Mouse (Mus musculus) C2C12 (cell line): ENCODE measurements around the gene Sec23b. TPM values are rescaled to one million over a fixed set of nuclear protein-coding genes. Genes with fewer than 3 reads are reported as not detected.

Experiments
- H3K27me3 ChIP-seq: one replicate; pipeline ENCODE4 v1.6.1; 2011; ENCODE audit not compliant: control insufficient read depth, insufficient read depth, insufficient read length
- H3K36me3 ChIP-seq: one replicate; pipeline ENCODE4 v1.6.1; 2011; ENCODE audit not compliant: control insufficient read depth, insufficient read depth
- H3K4me3 ChIP-seq: one replicate; pipeline ENCODE4 v1.5.1; 2011; ENCODE audit warnings: mild to moderate bottlenecking, control low read depth; ENCODE audit not compliant: poor library complexity, insufficient read depth, severe bottlenecking
- H3K79me2 ChIP-seq: one replicate; pipeline ENCODE4 v1.6.1; 2011; ENCODE audit not compliant: control insufficient read depth, insufficient read depth
- H3K79me3 ChIP-seq: one replicate; pipeline ENCODE4 v1.6.1; 2011; ENCODE audit warnings: low read depth, control low read depth
- H3ac ChIP-seq: one replicate; pipeline ENCODE3; 2011; ENCODE audit warnings: low read depth; ENCODE audit not compliant: control insufficient read depth, insufficient read length
- CEBPB ChIP-seq: IDR thresholded peaks from one replicate; pipeline ENCODE4 v1.6.1; 2011; ENCODE audit warnings: low read depth, mild to moderate bottlenecking, control low read depth, moderate library complexity
- CTCF ChIP-seq: IDR thresholded peaks from one replicate; pipeline ENCODE4 v1.5.1; 2011; ENCODE audit not compliant: control insufficient read depth, insufficient read depth, insufficient read length
- FOSL1 ChIP-seq: IDR thresholded peaks from one replicate; pipeline ENCODE4 v1.8.0; 2011; ENCODE audit warnings: mild to moderate bottlenecking, low read length; ENCODE audit not compliant: poor library complexity, insufficient read depth, severe bottlenecking
- MAX ChIP-seq: IDR thresholded peaks from one replicate; pipeline ENCODE4 v1.6.1; 2011; ENCODE audit warnings: mild to moderate bottlenecking, control low read depth
- MYOD1 ChIP-seq: IDR thresholded peaks from one replicate; pipeline ENCODE4 v1.6.1; 2011; ENCODE audit warnings: low read depth; ENCODE audit not compliant: control insufficient read depth, insufficient read length
- MYOG ChIP-seq: IDR thresholded peaks from one replicate; pipeline ENCODE4 v1.6.1; 2011; ENCODE audit not compliant: control insufficient read depth, insufficient read length; ENCODE audit errors: extremely low read depth
- USF1 ChIP-seq: IDR thresholded peaks from one replicate; pipeline ENCODE4 v1.6.1; 2011; ENCODE audit warnings: low read depth, mild to moderate bottlenecking, control low read depth, moderate library complexity
- polyA plus RNA-seq: library from polyadenylated mRNA; unstranded; fragments of >200 nt; fragmentation: generic; extraction: Trizol; gene quantifications from one replicate; pipeline ENCODE4 v1.2.1, GENCODE M21; 2012; ENCODE audit warnings: missing spikeins

Sec23b gene
- polyA plus RNA-seq, 1 experiment: 60.4 TPM

DNA sequence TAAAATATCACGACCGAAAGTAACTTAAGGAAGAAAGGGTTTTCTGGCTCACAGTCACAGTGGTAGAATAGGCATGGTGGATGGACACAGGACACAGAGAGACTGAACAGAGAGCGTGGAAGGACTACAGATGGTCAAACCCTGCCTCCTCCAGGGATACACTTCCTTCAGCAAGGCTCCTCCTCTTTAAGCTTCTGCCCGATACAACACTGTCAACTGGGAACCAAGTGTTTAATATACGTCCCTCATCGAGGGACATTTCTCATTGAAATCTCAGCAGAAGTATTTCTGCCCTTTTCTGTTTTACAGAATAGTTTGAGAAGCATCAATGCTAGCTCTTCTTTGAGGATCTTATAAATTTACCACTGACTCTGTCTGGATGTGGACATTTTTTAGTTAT is 57.9 kb downstream of the Sec23b start:
- Histone ChIP-seq H3K4me3 (no peak overlapping the region), H3K36me3 (no peaks in the 10 kb centered on the region), H3K27me3 (no peaks in the 10 kb centered on the region), H3K79me3 (no peaks in the 10 kb centered on the region), H3K79me2 (no peaks in the 10 kb centered on the region), H3ac (no peak overlapping the region)
- TF ChIP-seq MAX (no peak), MYOG (no peak), FOSL1 (no peak), MYOD1 (no peak), USF1 (no peak), CEBPB (no peak), CTCF (no peak)

DNA sequence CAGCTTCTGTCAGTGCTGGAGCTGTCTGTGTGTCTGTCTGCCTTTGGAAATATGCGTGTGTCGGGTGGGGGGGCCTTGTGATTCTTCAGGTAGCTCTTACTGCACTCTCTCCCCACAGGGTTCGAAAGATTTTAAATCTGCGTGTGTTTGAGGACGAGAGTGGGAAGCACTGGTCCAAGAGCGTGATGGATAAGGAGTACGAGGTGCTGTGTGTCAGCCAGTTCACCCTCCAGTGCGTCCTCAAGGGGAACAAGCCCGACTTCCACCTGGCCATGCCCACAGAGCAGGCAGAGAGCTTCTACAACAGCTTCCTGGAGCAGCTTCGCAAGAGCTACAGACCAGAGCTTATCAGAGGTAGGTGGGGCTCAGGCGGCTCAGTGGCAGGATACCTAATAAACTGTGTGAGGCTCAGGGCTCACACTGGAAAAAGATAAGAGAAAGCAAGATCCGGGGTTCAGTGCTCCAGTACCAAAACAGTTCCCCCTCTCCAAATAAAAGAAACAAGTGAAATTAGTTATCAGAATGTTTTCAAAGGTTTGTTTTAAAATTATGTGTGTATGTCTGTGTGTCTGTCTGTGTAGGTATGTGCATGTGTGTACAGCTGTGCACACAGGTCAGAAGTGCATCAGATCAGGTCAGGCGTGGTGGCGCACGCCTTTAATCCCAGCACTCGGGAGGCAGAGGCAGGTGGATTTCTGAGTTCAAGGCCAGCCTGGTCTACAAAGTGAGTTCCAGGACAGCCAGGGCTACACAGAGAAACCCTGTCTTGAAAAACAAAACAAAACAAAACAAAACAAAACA is 61.2 kb downstream of the Sec23b start:
- no peaks in the 10 kb centered on the region for H3K79me3 ChIP-seq
- H3K4me3 ChIP-seq: no peak overlapping the region
- no peaks in the 10 kb centered on the region for H3K79me2 ChIP-seq
- no peak overlapping the region for H3ac ChIP-seq
- no peaks in the 10 kb centered on the region for H3K36me3 ChIP-seq
- H3K27me3 ChIP-seq: no peaks in the 10 kb centered on the region
- TF ChIP-seq CEBPB: no peak
- TF ChIP-seq USF1: no peak
- no peak for TF ChIP-seq MYOG
- TF ChIP-seq MYOD1: no peak
- TF ChIP-seq FOSL1: no peak
- no peak for TF ChIP-seq MAX
- TF ChIP-seq CTCF: no peak

DNA sequence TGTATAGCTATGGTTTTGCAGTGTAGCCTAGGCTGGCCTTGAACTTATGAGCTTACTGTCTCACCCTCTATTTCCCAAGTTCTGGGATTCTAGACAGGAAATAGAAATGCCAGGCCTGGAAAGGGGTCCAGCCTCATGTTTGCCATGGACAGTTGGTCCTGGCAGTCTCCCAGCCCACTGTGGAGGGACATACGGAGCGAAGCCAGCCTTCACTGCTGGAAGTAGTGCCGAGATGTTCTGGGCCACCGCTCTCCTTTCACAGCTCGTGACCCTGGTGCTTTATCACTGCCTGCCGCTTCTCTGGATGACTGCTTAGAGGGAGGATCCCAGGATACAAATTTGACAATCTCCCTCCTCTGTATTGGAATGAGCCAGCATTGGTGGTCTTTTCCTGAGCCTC is 65.5 kb downstream of the Sec23b start:
- Histone ChIP-seq H3K4me3 (no peak overlapping the region), H3K79me2 (no peaks in the 10 kb centered on the region), H3K36me3 (no peaks in the 10 kb centered on the region), H3K79me3 (no peaks in the 10 kb centered on the region), H3K27me3 (no peaks in the 10 kb centered on the region), H3ac (no peak overlapping the region)
- TF ChIP-seq FOSL1 (no peak), MAX (no peak), USF1 (no peak), MYOG (no peak), MYOD1 (no peak), CTCF (no peak), CEBPB (no peak)

DNA sequence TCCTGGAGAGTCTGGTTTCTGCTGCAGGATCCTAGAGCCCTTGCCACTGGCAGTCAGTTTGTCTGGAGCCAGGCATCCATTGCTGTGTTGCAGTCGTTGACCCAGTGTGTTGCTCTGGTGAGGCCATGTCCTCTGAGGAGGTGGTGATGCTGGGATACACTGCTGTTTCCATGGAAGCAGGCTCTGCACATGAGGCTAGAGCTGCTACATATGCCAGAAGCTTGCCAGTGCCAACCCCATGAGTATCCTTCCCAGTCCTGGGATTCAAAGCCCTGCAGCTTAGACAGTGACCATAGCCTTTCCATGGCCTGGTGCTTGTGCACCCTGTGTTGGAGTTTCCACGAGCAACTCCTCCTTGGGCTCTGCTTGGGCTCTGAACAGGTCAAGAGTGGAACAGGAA is 77.5 kb downstream of the Sec23b start:
- Histone ChIP-seq H3ac (no peak overlapping the region), H3K27me3 (no peaks in the 10 kb centered on the region), H3K36me3 (no peaks in the 10 kb centered on the region), H3K79me3 (no peaks in the 10 kb centered on the region), H3K79me2 (no peaks in the 10 kb centered on the region), H3K4me3 (no peak overlapping the region)
- TF ChIP-seq FOSL1 (no peak), MYOG (no peak)

DNA sequence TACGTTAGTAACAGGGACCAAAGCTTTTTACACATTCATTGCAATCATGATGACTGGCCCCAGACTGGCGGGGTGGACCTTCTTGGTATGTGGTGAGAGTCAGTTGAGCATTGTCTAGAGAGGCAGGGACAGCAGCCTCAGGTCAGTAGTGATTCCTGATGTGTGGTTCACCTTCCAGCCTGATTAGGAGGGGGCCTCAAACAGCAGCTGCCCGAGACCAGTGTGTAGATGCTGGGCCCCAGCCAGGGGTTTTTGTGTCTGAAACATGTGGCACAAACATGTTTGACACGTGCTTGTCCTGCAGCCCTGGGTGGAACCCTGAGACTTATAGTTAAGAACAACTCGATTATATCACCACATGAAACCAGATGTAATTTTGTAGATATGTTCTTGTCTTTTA is 78.2 kb downstream of the Sec23b start:
- Histone ChIP-seq H3K27me3 (no peaks in the 10 kb centered on the region), H3K79me2 (no peaks in the 10 kb centered on the region), H3ac (no peak overlapping the region), H3K36me3 (no peaks in the 10 kb centered on the region), H3K79me3 (no peaks in the 10 kb centered on the region), H3K4me3 (no peak overlapping the region)
- TF ChIP-seq MAX (no peak), MYOD1 (no peak), CEBPB (no peak), CTCF (no peak), USF1 (no peak), MYOG (no peak), FOSL1 (no peak)

DNA sequence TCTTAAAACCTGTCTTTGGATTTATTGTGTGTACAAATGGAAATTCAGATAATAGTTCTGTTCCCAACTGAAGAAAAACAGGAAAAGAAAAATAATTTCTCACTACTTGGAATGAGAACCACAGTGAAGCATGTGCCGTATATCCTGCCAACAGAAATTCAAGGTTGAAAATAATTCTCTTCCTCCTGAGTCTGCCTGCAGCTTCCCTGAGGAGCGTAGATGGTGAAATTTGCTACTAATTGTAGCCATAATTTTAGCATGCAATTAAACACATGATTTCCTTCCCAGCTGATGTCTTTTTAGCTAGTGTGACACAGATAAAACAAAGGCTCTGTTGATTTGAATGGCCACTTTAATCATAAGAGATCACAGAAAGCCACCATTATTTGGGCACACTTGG is 78.7 kb downstream of the Sec23b start:
- H3ac ChIP-seq: no peak overlapping the region
- H3K4me3 ChIP-seq: no peak overlapping the region
- no peaks in the 10 kb centered on the region for H3K27me3 ChIP-seq
- no peaks in the 10 kb centered on the region for H3K79me2 ChIP-seq
- H3K36me3 ChIP-seq: no peaks in the 10 kb centered on the region
- TF ChIP-seq MYOG: no peak
- no peak for TF ChIP-seq MAX
- TF ChIP-seq CTCF: no peak
- no peak for TF ChIP-seq MYOD1
- no peak for TF ChIP-seq FOSL1
- no peak for TF ChIP-seq CEBPB
- no peak for TF ChIP-seq USF1
- no peaks in the 10 kb centered on the region for H3K79me3 ChIP-seq
